Mouse (Mus musculus) heart, adult 2 months (tissue): ENCODE measurements at regions not wholly inside any gene's neighbourhood (a gene's known extent, or its start where the extent isn't known, plus 50 kb on each side); places are given as distances from the start of the nearest gene placed in this dataset.
A peak's percentile ranks its signal among the peaks of the same experiment; 100 is the strongest.

Source experiments
- DNase-seq, 2 experiments: peaks; one replicate each; pipeline ENCODE4 v3.0.0; 2021
- H3K27ac ChIP-seq: fragments of 200-600 bp; 2 replicates; pipeline ENCODE4 v1.8.1; 2022
- H3K27me3 ChIP-seq: fragments of 200-500 bp; 2 replicates; pipeline ENCODE4 v1.6.1; 2012; ENCODE audit warnings: mild to moderate bottlenecking, low read length, inconsistent platforms, mixed read lengths; ENCODE audit not compliant: control insufficient read depth, insufficient read depth
- H3K36me3 ChIP-seq: fragments of 200-500 bp; 2 replicates; pipeline ENCODE4 v1.6.1; 2012; ENCODE audit warnings: low read length, inconsistent platforms; ENCODE audit not compliant: control insufficient read depth, insufficient read depth
- H3K4me1 ChIP-seq: fragments of 200-500 bp; 2 replicates; pipeline ENCODE4 v1.6.1; 2011; ENCODE audit warnings: low read length; ENCODE audit not compliant: control insufficient read depth, insufficient read depth
- H3K4me3 ChIP-seq: fragments of 200-600 bp; 2 replicates; pipeline ENCODE4 v1.8.1; 2022
- H3K79me2 ChIP-seq: fragments of 200-500 bp; replicated peaks from 2 replicates; pipeline ENCODE4 v1.6.1; 2012; ENCODE audit warnings: mild to moderate bottlenecking, inconsistent platforms, low read length, moderate library complexity, mixed read lengths; ENCODE audit not compliant: control insufficient read depth, insufficient read depth
- H3K9ac ChIP-seq: fragments of 200-500 bp; 2 replicates; pipeline ENCODE4 v1.6.1; 2012; ENCODE audit warnings: low read depth, mild to moderate bottlenecking, control low read depth, inconsistent platforms, low read length, mixed read lengths
- CTCF ChIP-seq: fragments of 200-600 bp; IDR thresholded peaks from 2 replicates; pipeline ENCODE4 v1.8.1; 2022; ENCODE audit warnings: antibody characterized with exemption, mild to moderate bottlenecking, moderate library complexity
- EP300 ChIP-seq: fragments of 200-500 bp; IDR thresholded peaks from 2 replicates; pipeline ENCODE4 v1.6.1; 2011; ENCODE audit warnings: low read depth, low read length, control low read depth; ENCODE audit not compliant: insufficient read depth
- POLR2A ChIP-seq: fragments of 200-500 bp; IDR thresholded peaks from 2 replicates; pipeline ENCODE4 v1.6.1; 2011; ENCODE audit warnings: mild to moderate bottlenecking, low read depth, low read length, control low read depth; ENCODE audit not compliant: insufficient read depth
- WGBS: fragments of 180-500 bp; shearing (Covaris S2); methylation state at CpG from one replicate; pipeline ENCODE4 v1.1.7; 2018; 5-methylcytosine and 5-hydroxymethylcytosine counted together
- intact Hi-C: fragments of 180-260 bp; cut with DNase I; formaldehyde crosslinking; loops from one replicate; pipeline ENCODE4 v1.15.1; 2025

GRCm38 (mm10) chr8:62284378-62285110 is 161.6 kb upstream of the Anxa10 start:
- WGBS = 12% methylated on average over 12 of the region's 12 CpGs
- peak overlapping the region; percentile 30 for H3K27ac ChIP-seq
- no peaks in the 10 kb centered on the region; the same call in 1 of the 2 replicates for H3K36me3 ChIP-seq
- intact Hi-C loops = no loop called here
- H3K79me2 ChIP-seq = no peaks in the 10 kb centered on the region
- TF ChIP-seq POLR2A (no peak), EP300 (no peak), CTCF (no peak)
- peak overlapping the region; percentile 10; the same call in 1 of the 2 replicates for H3K4me3 ChIP-seq
- DNase-seq = peak; percentile 25 to 37
- peaks cover 2% of the 10 kb centered on the region for H3K4me1 ChIP-seq
- H3K9ac ChIP-seq = no peak overlapping the region
- no peaks in the 10 kb centered on the region for H3K27me3 ChIP-seq

DNA sequence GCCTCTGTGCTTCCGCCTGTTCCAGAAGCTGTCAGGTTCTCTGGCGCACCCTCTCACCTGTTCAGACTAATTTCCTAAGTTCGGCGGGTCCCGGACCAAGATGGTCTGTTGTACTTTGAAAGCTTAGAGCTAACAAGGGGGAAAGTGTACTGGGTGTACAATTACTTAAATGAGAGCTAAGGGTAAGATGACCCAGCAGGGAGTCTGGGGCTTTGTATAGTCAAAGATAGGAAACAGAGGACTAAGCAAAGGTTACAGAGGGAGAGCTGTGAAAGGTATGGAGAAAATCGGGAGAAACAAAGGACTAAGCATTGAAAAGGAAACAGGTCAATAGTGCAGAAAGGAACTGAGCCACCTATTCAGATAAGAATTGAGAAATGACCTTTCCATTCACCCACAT is 127.6 kb upstream of the Anxa10 start:
- WGBS = 91% methylated on average over 6 of the region's 6 CpGs

More for the DNA sequence above, 127.6 kb upstream of the Anxa10 start:
- H3K36me3 ChIP-seq = no peaks in the 10 kb centered on the region
- TF ChIP-seq CTCF (no peak), EP300 (no peak), POLR2A (no peak)
- no peaks in the 10 kb centered on the region for H3K4me1 ChIP-seq
- no peak overlapping the region for H3K4me3 ChIP-seq
- H3K79me2 ChIP-seq = no peaks in the 10 kb centered on the region
- intact Hi-C loops = no loop called here
- no peak overlapping the region for H3K27ac ChIP-seq
- no peak overlapping the region for H3K9ac ChIP-seq
- DNase-seq = no peak
- H3K27me3 ChIP-seq = no peaks in the 10 kb centered on the region
